Mouse (Mus musculus) splenic B cell, adult 2 months (primary cell): ENCODE measurements around the gene Lgals3.
A peak's percentile ranks its signal among the peaks of the same experiment; 100 is the strongest.
"Not testable (repeated sequence)": the region's sequence is repeated elsewhere in the genome, so short reads cannot be mapped to it uniquely, and the experiment has no call there.

Experiments used
- DNase-seq: peaks from one replicate; pipeline ENCODE4 v3.0.0-alpha.2; 2011; ENCODE audit warnings: low read depth, low spot score
- H3K27me3 ChIP-seq: 2 replicates; pipeline ENCODE4 v1.6.1; 2012; ENCODE audit warnings: mild to moderate bottlenecking, low read length, moderate library complexity, mixed read lengths; ENCODE audit not compliant: control insufficient read depth, poor library complexity, insufficient read depth, severe bottlenecking
- H3K36me3 ChIP-seq: 2 replicates; pipeline ENCODE4 v1.6.1; 2012; ENCODE audit warnings: mild to moderate bottlenecking, low read length, moderate library complexity, mixed read lengths; ENCODE audit not compliant: control insufficient read depth, poor library complexity, insufficient read depth, severe bottlenecking

The Lgals3 gene

DNA sequence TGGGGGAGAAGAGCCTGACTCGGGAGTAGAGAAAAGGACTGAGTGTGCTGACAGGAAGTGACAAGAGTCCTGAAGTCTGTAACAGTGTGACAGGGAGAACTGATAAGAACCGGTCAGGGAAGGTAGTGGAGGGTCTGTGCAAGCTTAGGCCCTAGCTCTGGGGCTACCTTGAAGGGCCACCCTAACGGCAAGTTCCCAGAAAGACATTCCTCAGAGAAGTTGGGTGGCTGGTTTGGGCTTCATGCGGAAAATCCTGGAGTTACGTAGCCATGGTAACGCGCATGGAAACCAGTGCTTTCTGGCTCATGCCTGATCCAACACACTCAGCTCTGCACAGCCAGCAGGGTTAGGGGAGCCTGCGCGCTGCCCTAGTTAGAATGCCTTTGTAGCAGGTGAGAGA, at the start of gene Lgals3:
Gene Lgals3 (plus strand): TSS at position 291 of the 400 bp plus-strand sequence.
- no peaks in the 10 kb centered on the region for H3K27me3 ChIP-seq
- no peak for DNase-seq
- no peaks in the 10 kb centered on the region for H3K36me3 ChIP-seq

DNA sequence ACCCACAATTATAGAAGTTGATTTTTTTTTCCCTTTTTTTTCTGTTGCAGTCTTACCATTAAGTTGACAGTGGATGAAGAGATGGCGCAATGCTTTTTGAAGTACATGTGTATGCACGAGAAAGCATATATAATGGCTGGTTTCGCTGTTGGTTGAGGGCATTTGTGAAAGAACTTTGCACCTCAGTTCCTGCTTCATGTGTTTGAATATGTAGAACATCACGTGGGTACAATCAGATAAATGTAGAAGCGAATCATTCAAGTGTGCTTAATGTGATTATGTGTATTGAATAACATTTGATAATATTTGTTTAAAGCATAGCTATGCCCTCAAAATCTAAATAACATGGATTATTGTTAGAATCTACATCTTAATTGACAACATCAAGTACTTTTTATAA, 48.2 kb upstream of the Lgals3 start:
- DNase-seq: no peak
- Histone ChIP-seq H3K36me3 (peaks cover 2% of the 10 kb centered on the region), H3K27me3 (no peaks in the 10 kb centered on the region)

DNA sequence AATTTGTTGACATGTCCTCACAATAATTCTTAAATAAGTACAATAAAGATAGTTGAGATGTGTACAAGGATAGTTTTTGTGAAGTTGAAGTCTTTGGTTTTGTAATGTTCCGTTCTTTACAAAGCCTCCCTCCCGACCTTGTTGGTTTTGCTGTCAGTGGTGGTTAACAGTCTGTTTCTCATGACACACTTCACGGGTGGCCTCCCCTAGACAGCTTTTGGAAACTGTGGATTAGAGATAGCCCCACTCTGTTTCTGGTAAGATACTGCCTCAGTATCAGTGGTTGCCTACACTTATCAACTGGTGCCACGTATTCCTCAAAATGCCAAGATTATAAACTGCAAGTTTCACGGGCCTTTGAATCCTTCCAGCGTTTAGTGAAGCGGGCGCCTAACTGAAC, 46.0 kb upstream of the Lgals3 start:
- not testable (repeated sequence) for DNase-seq, H3K36me3 ChIP-seq, H3K27me3 ChIP-seq

DNA sequence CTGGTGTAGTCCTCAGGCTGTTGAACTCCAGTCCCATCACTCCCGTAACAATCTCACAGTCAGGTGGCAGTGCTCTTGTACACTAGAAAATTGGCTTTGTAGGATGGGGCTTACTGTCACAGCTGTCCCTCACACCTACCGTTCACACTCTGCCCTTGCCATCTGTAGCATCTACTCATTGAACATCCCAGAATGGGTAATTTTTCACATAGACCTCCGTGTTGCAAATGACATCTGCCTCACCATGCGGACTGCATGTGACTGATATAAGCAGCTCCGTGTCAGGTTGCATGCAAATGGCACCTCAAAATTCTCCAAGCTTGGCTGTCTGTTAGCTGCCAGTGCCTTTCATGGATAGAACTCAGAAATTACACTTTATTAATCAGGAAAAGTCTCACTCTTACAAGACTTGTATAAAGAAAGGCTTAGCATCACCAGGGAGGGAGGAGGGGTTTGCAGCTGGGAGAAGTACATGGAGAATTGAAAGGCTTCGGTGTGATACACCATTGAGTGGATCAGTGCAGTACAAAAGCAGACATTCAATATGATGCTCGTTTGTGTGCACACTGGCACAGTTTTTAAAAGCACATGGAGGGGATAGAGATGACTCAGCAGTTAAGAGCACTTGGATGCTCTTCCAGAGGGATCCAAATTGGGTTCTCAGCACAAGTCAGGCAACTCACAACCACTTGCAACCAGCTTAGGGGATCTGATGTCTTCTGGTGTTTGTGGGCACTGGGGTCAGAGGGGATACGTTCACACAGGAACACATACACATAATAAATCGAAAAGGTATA, 41.4 kb upstream of the Lgals3 start:
- DNase-seq: no peak
- Histone ChIP-seq H3K36me3 (no peaks in the 10 kb centered on the region), H3K27me3 (no peaks in the 10 kb centered on the region)

DNA sequence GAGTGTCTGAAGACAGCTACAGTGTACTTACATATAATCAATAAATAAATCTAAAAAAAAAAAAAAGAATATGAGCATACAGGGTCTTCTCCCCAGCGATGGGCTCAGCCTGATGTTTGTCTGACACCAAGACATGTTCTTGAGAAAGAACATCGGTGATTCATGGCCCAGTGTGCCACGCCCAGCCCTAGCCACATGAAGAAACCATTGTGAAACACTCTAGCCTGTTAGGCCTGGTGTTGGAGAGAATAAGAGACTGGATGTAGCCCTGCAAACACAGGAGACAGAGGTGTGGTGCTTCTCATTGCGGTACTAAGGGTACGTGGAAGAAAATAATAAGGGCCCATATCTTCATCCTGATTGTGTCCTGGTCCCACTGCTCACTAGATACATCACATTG, 40.2 kb upstream of the Lgals3 start:
- H3K27me3 ChIP-seq: no peaks in the 10 kb centered on the region
- DNase-seq: no peak
- H3K36me3 ChIP-seq: no peaks in the 10 kb centered on the region

DNA sequence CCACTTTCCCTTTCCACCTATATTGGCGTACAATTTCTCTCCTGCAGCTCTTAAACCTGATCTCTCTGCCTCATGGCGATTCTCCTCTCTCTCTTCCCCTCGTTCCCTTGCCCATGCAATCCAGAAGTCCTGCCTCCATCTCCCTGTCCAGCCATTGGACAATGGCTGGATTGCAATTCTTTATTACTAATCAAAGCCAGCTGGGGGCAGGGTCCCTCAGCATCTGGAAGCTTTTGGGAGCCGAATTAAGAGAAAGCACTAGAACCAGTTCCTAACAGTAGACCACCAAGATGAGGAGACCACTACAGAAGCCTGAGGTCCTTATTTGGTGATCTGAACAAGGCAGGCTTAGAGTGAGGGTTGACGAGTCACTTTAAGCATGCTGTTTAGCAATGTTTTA, 35.6 kb upstream of the Lgals3 start:
- no peak for DNase-seq
- Histone ChIP-seq H3K27me3 (no peaks in the 10 kb centered on the region), H3K36me3 (no peaks in the 10 kb centered on the region)

DNA sequence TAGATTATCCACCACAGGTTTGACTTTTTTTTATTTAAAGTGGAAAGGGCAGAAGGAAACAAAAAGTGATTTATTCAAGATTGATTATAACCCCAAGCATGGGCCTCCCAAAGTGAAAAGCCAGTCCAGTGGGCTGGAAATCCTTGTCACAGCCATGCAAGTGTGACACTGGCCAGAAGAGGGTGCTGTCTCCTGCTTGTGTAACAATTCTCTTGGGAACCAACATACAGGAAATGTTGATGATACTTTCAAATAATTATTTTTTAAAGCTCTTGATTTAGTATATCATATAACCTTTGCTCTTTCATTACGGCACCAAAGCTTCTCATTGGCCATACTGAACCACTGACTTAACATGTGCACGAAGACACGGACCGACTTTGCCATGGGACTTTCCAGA, 32.7 kb upstream of the Lgals3 start:
- no peaks in the 10 kb centered on the region for H3K36me3 ChIP-seq
- no peaks in the 10 kb centered on the region for H3K27me3 ChIP-seq
- DNase-seq: peak; percentile 74

DNA sequence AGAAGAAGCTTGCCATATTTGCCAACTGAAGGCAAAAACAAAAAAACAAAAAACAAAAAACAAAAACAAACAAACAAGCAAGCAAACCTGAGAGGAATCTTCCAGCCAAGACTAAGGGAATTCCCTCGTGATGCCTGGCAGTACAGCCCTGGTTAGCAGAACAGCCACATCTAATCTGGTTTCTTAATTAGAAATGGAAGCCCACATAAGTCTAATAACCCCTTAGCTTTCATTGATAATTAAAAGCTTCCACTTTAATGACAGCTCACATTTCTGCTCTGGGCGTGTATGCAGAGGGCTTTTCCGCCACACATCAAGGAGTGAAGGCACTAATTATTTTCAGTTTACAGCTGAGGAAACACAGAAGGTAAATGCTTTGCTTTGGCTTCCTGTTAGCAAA, 32.3 kb upstream of the Lgals3 start:
- no peak for DNase-seq
- H3K36me3 ChIP-seq: no peaks in the 10 kb centered on the region
- H3K27me3 ChIP-seq: no peaks in the 10 kb centered on the region

DNA sequence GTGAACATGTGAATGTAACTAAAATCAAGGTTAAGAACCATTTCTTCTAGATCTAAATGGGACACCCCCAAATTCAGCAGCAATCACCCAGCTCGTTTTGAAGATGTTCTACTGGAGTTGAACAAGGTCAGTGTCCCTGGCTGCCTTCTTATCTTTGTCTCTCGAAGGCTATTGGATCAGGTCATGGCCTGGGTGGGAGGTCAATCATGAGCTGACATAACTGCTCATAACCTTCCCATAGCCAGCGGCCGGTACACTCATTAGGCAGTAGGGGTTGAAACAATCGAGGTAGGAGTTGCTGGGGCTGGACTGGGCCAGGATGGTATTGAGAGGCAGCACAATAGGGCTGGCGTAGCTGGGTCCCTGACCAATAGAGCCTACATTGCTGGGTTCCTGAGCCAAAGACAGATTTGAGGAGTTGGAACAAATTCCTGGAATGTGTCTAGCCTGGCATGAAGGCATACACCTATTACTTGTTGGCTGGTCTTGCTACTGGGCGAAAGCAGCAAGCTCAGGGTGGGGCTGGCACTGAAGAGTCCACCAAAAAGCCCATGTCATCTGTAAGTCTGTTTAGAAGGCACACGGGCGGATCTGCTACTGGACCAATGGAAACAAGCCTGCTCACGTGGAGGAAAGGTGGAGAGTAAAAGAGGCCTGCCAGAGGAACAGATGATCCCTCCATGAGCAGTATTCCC, 27.2 kb upstream of the Lgals3 start:
- Histone ChIP-seq H3K27me3 (no peaks in the 10 kb centered on the region), H3K36me3 (no peaks in the 10 kb centered on the region)
- no peak for DNase-seq

DNA sequence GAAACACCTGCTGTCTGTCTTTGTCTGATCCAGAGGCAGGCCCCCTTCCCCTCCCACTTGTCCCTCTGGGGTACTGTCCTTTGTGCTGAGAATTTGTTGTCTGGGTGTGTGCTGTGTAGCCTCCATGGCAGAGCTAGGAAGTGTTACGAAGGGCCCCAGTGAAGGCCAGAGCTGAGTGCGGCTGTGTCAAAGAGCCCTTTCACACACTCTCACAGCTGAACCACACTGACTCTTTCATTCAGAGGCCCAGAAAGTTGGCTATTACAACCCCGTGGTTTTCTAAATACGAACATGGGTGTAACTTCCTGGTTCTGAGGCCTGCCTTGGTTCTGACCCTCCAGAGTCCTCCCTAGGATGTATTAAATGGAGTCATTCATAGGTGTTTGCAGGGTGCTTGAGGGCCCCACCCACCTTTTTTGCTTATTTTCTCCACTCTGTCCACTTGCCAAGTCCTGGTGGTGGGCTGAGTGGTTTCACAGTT, 25.7 kb upstream of the Lgals3 start:
- Histone ChIP-seq H3K27me3 (no peaks in the 10 kb centered on the region), H3K36me3 (no peaks in the 10 kb centered on the region)
- no peak for DNase-seq

DNA sequence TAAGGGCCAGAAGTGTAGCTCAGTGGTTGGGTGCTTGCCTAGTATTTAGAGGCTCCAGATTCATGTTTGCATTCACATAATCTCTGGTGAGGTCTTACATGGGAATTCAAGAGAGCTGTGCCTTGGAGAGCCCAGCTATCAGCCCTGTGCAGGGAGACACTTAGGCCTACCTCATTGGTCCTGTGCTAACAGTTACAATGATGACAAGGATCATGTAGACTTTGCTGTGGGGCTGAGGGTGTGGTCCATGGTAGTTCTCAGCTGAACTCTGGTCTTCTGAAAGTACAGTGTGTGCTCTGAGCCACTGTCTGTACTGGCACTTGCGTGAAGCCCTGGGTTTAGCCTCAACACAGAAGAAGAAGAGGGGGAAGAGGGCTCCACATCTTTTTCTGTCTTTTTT, 20.8 kb upstream of the Lgals3 start:
- Histone ChIP-seq H3K27me3 (no peaks in the 10 kb centered on the region), H3K36me3 (no peaks in the 10 kb centered on the region)
- no peak for DNase-seq

DNA sequence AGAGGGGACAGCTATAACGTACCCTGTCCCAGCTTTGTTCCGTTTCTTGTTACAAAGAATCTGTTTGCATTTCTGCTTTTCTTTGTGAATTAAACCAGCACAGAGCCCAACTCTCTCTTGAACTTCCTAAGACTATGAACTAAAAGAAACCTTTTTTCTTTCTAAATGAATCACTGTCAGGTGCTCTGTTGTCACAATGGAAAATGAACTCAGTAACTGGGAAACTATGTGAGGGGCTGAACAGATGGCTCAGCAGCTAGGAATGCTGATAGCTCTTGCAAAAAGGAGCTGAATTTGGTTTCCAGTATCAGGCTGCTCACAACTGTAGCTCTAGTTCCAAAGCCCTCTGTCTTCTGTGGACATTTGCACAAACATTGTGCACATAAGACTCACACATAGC, 16.6 kb upstream of the Lgals3 start:
- Histone ChIP-seq H3K27me3 (no peaks in the 10 kb centered on the region), H3K36me3 (no peaks in the 10 kb centered on the region)
- DNase-seq: no peak

DNA sequence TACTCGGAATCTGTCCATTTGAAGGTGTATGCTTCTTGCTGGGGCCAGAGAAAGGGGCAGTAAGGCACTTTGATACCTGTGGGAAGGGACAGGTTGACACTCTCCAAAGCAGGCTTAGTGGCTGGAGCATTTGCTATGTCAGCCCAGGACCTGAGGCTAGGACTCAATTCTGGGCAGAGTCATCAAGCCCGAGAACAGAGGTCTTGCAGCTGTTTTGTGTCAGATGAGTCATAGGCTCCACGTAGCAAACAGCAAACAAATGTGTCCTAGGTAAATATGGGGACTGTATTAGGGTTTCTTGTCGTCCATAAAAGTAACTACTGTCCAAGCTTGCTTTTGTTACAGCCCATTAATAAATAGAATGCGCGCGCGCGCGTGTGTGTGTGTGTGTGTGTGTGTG, 15.3 kb upstream of the Lgals3 start:
- no peaks in the 10 kb centered on the region for H3K27me3 ChIP-seq
- no peaks in the 10 kb centered on the region for H3K36me3 ChIP-seq
- no peak for DNase-seq

DNA sequence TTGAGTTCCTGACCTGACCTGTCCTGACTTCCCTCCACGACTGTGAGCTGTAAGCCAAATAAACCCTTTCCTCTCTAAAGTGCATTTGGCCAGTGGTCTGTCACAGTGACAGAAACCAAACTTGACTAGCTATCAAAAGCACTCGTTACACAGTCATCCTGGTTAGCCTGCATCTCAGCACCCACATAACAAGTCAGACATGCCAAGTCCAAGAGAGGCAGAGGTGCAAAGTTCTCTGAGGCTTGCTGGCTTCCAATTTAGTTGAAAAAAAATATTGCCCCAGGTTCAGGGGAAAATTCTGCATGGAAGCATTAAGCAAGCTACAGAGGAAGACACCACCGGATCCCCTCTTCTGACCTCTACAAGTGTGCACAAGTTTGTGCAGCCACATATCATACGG, 14.3 kb upstream of the Lgals3 start:
- no peak for DNase-seq
- no peaks in the 10 kb centered on the region for H3K36me3 ChIP-seq
- no peaks in the 10 kb centered on the region for H3K27me3 ChIP-seq

DNA sequence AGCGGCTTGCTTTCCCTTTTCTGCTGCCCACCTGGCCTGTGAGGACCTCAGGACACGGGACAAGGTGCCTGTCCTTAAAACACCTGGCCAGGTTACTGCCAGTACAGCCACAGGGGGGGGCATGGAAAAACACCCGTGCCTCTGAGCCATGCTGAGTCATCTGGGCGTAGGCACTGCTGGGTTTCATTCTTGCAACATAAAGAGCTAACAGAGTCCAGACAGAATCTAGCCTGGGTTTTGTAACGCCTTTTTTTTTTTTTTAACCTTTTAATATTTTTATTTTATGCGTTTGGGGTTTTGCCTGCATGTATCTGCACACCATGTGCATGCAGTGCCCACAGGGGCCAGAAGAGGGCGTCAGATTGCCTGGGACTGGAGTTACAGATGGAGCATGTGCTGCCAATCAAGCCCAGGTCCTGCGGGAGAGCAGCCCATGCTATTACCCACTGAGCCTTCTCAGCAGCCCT, 13.4 kb upstream of the Lgals3 start:
- no peaks in the 10 kb centered on the region for H3K36me3 ChIP-seq
- no peak for DNase-seq
- H3K27me3 ChIP-seq: no peaks in the 10 kb centered on the region
